Mouse (Mus musculus): ENCODE results near the gene Limch1. TPM values are rescaled to one million over a fixed set of nuclear protein-coding genes. Genes with fewer than 3 reads are reported as not detected.

Gene Limch1
- polyA plus RNA-seq, 1 experiment = not detected

DNA sequence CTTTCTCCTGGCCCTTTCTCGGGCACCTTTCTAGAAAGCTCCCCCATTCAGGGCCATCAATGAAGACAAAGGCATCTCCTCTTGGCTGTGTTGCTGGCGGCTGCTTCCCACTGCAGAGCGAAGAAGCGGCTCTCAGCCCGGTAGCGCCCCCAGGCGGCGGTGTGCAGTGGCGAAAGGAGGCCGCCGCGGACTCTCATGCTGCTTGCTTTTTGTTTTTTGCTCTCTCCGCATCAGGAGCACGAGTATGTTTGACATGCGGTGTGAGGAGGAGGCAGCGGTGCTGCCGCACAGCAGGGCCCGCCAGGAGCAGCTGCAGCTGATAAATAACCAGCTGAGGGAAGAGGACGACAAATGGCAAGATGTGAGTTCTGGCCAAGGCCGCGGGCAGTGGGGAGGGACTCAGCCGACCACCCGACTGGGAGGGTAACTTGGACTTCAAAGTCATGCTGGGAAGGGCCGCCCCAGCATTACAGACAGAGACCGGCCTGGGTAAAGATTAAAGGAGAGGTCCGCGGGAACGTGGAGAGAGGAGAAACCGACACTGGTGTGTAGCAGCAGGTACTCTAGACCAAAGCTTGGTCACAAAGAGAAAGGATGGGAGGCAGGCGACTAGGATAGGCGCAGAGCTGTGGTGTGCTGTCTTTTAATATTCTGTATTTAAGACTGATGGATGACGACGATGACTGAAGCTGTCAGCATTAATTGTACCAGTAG lies 251.4 kb downstream of the Limch1 start:
- Histone ChIP-seq H3K4me1 (ENCODE audit: control insufficient read depth, insufficient read depth, low read length) (no peaks in the 10 kb centered on the region), H3K4me3 (ENCODE audit: insufficient read depth, low read length) (peak overlapping the region; percentile 44), H3K27ac (ENCODE audit: insufficient read depth, low read depth, low read length) (no peak overlapping the region)
- peak; percentile 60 for TF ChIP-seq CTCF (IDR thresholded peaks at IDR 0.05; ENCODE audit: low read depth, low read length)
- no peak for TF ChIP-seq POLR2A (IDR thresholded peaks at IDR 0.05; ENCODE audit: borderline replicate concordance, low read depth, low read length)

DNA sequence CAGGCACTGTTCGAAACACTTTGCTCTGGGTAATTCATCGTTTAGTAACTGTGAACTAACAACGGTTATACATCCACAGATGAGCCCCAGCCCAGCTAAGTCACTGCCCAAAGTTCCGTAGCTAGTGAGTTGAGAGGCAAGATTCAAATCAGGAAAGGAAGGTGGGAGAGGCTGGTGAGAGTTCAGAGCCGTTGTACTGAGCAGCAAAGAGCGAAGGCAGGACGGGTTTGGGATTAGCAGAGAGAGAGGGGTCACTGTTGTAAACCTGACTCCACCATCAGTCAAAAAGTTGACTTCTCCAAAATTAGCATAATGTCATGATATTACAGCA lies 251.9 kb downstream of the Limch1 start:
- H3K4me3 ChIP-seq (ENCODE audit: insufficient read depth, low read length) = no peak overlapping the region
- H3K4me1 ChIP-seq (ENCODE audit: control insufficient read depth, insufficient read depth, low read length) = no peaks in the 10 kb centered on the region
- no peak overlapping the region for H3K27ac ChIP-seq (ENCODE audit: insufficient read depth, low read depth, low read length)
- TF ChIP-seq CTCF (IDR thresholded peaks at IDR 0.05; ENCODE audit: low read depth, low read length) (no peak), POLR2A (IDR thresholded peaks at IDR 0.05; ENCODE audit: borderline replicate concordance, low read depth, low read length) (no peak)

DNA sequence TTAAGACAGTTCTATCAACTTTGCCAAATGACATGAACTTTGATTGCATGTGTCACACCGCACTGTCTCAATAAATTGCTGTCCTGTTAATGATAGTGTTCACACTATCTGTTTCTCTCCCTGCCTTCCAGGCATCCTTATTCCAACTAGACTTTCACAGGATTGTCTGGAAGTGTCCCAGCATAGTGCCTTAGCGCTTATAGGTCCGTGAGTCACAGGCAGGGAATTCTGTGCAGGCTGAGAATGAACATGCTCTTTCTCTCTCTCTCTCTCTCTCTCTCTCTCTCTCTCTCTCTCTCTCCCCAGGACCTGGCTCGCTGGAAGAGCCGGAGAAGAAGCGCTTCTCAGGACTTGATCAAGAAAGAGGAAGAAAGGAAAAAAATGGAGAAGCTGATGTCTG lies 252.7 kb downstream of the Limch1 start:
- TF ChIP-seq POLR2A (IDR thresholded peaks at IDR 0.05; ENCODE audit: borderline replicate concordance, low read depth, low read length) (no peak), CTCF (IDR thresholded peaks at IDR 0.05; ENCODE audit: low read depth, low read length) (no peak)
- no peak overlapping the region for H3K4me3 ChIP-seq (ENCODE audit: insufficient read depth, low read length)
- no peak overlapping the region for H3K27ac ChIP-seq (ENCODE audit: insufficient read depth, low read depth, low read length)
- no peaks in the 10 kb centered on the region for H3K4me1 ChIP-seq (ENCODE audit: control insufficient read depth, insufficient read depth, low read length)

DNA sequence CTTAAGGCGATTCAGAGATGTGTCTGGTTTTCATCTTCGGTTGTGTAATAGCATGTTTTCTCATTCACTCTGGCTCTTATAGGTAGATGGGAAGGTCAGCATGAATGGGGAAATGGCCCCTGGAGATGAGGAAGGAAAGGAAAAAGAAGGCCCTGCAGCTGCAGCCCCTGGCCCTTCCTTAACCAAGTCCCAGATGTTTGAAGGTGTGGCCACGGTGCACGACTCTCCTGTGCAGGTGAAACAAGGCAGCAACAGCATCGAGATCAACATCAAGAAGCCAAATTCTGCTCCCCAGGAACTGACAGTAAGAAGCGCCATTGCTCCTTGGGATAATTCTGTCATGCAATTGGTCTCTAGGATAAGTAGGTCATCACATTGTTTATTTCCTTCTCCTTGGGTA lies 256.7 kb downstream of the Limch1 start:
- Histone ChIP-seq H3K4me3 (ENCODE audit: insufficient read depth, low read length) (no peak overlapping the region), H3K4me1 (ENCODE audit: control insufficient read depth, insufficient read depth, low read length) (no peaks in the 10 kb centered on the region), H3K27ac (ENCODE audit: insufficient read depth, low read depth, low read length) (no peak overlapping the region)
- TF ChIP-seq CTCF (IDR thresholded peaks at IDR 0.05; ENCODE audit: low read depth, low read length) (no peak), POLR2A (IDR thresholded peaks at IDR 0.05; ENCODE audit: borderline replicate concordance, low read depth, low read length) (no peak)

DNA sequence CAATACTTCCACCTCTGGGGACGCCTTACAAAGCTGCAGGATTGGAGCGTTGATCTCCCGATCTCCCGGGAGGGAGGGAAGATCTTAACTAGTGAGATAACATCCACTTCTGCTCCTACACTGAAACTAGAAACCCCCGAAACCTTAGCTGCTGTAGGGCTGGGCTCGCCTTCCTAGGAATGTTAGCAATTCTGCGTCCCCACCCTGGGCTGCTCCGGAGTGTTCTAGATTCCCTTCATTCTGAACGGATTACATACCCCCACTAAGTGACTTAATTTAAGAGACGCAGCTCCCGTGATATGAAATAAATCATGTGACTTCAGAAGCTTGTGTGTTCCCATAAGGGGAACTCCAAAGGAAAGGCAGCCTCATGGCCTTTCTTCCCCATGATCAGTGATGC lies 259.0 kb downstream of the Limch1 start:
- Histone ChIP-seq H3K4me3 (ENCODE audit: insufficient read depth, low read length) (no peak overlapping the region), H3K4me1 (ENCODE audit: control insufficient read depth, insufficient read depth, low read length) (no peaks in the 10 kb centered on the region), H3K27ac (ENCODE audit: insufficient read depth, low read depth, low read length) (no peak overlapping the region)
- TF ChIP-seq CTCF (IDR thresholded peaks at IDR 0.05; ENCODE audit: low read depth, low read length) (no peak), POLR2A (IDR thresholded peaks at IDR 0.05; ENCODE audit: borderline replicate concordance, low read depth, low read length) (no peak)

DNA sequence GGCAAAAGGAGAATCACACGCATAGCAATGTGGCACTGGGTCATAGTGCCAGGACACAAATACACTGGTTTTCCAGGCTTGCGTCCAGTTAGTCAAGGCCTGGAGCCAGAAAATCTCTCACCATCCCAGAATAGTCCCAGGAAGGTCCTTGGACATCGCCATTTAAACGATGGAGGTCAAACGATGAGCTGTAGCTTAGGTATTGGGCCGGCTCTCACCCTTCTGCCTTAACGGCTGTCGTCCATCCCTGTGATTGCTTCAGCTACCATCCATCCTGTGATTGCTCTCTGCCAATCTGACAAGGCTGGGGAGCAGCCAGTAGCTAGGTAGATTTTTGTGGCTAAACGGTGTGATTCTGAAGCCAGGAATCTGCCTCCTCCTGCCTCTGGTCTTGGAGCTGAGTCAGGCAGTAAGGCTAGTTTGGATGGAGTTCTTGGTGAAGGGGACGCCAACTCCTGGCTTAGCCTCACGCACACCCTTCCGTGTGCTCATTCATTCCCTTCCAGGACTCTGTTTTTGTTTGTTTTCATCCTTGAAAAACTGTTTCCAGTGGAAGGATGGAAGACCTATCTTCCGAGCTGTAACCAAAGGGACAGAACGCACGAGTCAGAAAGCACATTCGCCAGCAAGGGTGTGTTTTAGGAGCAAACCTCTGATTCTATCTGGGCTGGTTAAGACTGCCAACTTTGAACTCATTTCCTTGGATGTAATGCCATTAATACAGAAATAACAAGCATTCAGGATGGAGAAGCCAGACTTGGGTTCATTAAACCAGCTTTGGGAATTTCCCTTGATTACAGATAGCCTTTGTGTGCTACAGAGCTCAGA lies 265.6 kb downstream of the Limch1 start:
- Histone ChIP-seq H3K27ac (ENCODE audit: insufficient read depth, low read depth, low read length) (no peak overlapping the region), H3K4me3 (ENCODE audit: insufficient read depth, low read length) (no peak overlapping the region), H3K4me1 (ENCODE audit: control insufficient read depth, insufficient read depth, low read length) (no peaks in the 10 kb centered on the region)
- TF ChIP-seq POLR2A (IDR thresholded peaks at IDR 0.05; ENCODE audit: borderline replicate concordance, low read depth, low read length) (no peak), CTCF (IDR thresholded peaks at IDR 0.05; ENCODE audit: low read depth, low read length) (no peak)

DNA sequence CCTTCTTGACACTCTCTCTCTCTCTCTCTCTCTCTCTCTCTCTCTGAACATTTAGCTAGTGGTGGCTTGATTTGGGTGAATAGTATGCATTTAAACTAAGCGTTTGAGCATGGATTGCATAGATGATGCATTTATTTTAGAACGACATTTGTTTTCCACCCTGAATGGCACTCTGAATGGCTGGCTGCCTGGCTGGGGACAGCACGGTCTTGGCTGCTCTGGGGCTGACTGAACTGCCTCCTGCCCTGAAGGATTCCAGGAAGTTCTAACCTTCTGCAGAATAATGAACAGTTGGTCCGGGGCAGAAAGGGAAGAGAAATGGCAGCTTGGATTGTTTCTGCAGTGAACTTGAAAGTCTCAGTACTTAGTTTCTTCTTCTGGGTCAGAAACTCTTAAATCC lies 266.4 kb downstream of the Limch1 start:
- Histone ChIP-seq H3K4me1 (ENCODE audit: control insufficient read depth, insufficient read depth, low read length) (no peaks in the 10 kb centered on the region), H3K27ac (ENCODE audit: insufficient read depth, low read depth, low read length) (no peak overlapping the region)
- no peak for TF ChIP-seq POLR2A (IDR thresholded peaks at IDR 0.05; ENCODE audit: borderline replicate concordance, low read depth, low read length)

DNA sequence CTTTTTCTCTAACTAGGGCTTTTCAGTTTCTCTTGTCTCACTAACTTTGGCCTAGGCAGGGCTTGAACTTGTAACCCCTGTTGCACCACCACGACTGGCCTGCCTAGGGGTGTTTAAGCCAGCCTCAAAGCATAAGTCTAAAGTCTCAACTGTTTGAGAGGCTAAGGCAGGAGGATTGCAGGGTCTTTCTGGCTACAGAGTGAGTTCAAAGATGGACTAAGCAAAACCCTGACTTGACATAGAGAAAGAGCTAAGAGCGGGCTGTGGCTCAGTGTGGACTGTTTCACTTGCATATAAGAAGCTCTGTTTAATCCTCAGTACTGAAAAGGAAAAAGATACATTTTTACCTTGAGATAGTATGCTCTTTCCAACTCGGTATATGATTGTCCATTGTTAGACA lies 268.3 kb downstream of the Limch1 start:
- TF ChIP-seq CTCF (IDR thresholded peaks at IDR 0.05; ENCODE audit: low read depth, low read length) (no peak), POLR2A (IDR thresholded peaks at IDR 0.05; ENCODE audit: borderline replicate concordance, low read depth, low read length) (no peak)
- H3K4me3 ChIP-seq (ENCODE audit: insufficient read depth, low read length) = no peak overlapping the region
- H3K27ac ChIP-seq (ENCODE audit: insufficient read depth, low read depth, low read length) = no peak overlapping the region
- H3K4me1 ChIP-seq (ENCODE audit: control insufficient read depth, insufficient read depth, low read length) = no peaks in the 10 kb centered on the region

More for the DNA sequence above, 266.4 kb downstream of the Limch1 start:
- no peak overlapping the region for H3K4me3 ChIP-seq (ENCODE audit: insufficient read depth, low read length)

DNA sequence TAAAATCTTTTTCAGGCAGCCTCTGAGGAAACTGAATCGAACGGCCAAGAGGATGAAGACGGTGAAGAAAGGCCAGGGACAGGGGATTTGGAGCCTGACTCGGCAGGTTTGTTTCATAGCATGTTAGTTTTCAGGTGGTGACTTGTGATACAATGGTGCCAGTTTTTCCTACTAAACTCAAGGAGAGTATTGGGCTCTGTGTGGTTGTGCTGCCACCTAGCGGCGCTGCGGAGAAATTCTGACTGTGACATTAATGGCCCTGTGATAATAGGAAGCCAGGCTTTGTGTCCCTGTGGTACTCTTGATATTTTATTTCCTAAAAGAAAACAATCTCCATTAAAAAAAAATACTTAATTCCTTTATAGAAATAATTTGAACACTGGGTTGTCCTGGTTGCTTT lies 270.8 kb downstream of the Limch1 start:
- Histone ChIP-seq H3K4me1 (ENCODE audit: control insufficient read depth, insufficient read depth, low read length) (no peaks in the 10 kb centered on the region), H3K4me3 (ENCODE audit: insufficient read depth, low read length) (no peak overlapping the region), H3K27ac (ENCODE audit: insufficient read depth, low read depth, low read length) (no peak overlapping the region)
- TF ChIP-seq CTCF (IDR thresholded peaks at IDR 0.05; ENCODE audit: low read depth, low read length) (peak; percentile 91), POLR2A (IDR thresholded peaks at IDR 0.05; ENCODE audit: borderline replicate concordance, low read depth, low read length) (no peak)

DNA sequence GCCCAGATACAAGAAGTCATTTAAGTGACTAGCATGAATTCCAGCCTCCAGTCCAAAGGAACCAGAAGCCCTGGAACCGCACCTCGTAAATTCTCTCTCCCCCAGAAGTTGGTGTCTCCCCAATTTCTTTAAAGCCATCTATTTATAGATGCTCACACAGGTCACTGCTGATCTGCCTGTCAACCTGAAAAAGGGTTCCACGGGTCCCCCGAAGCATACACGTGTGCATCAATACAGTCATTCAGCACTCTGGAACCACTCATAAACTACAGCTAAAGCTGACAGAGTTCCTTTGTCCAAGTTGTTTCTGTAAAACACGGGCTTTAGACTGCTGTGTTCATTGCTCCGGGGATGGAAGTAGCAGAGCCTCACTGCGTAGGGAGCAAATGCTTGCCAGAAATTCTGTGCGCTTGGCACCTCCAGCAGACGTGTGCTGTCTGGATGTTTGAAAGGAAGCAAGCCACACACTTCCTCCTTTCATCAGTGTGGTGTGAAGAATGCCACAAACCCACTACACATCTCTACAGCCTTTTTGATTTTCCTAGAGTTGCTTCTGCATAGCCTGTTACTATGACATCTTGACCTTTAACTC lies 278.9 kb downstream of the Limch1 start:
- H3K4me3 ChIP-seq (ENCODE audit: insufficient read depth, low read length) = no peak overlapping the region
- no peaks in the 10 kb centered on the region for H3K4me1 ChIP-seq (ENCODE audit: control insufficient read depth, insufficient read depth, low read length)
- no peak overlapping the region for H3K27ac ChIP-seq (ENCODE audit: insufficient read depth, low read depth, low read length)
- TF ChIP-seq POLR2A (IDR thresholded peaks at IDR 0.05; ENCODE audit: borderline replicate concordance, low read depth, low read length) (no peak), CTCF (IDR thresholded peaks at IDR 0.05; ENCODE audit: low read depth, low read length) (no peak)

Measured in bone marrow macrophage, adult 2 months (primary cell).